Mouse (Mus musculus): Measurements from ENCODE around the gene Unc93a2.
"Not testable (repeated sequence)": the region's sequence is repeated elsewhere in the genome, so short reads cannot be mapped to it uniquely, and the experiment has no call there.

DNA sequence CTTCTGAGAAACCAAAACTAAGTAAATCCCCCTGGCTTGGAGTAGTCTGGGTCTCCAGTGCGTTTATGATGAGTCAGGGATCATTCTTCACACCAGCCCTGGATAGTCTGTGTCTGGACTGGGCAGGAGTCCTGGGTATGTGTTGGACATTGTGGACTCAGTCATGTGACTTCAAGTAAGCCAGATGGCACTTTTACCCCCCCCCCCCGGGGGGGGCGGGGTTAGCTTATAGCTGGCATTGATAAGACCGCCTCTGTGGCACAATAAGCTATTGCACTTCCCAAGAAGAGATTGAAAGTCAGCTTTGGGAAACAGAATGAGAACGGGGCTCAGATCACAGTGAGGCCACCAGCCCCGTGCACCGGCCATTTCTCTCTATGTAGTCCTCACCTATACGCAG, 752 bp upstream of the Unc93a2 start:
- TF ChIP-seq POLR2A, EP300 (IDR thresholded peaks at IDR 0.05; ENCODE audit: insufficient read depth, low read depth, low read length): not testable (repeated sequence)

All from heart, adult 2 months (tissue).